Mouse (Mus musculus) ovary, adult 10 weeks (tissue): ENCODE data around the gene Lbx2. TPM values are rescaled to one million over a fixed set of nuclear protein-coding genes. Genes with fewer than 3 reads are reported as not detected.

Source experiments
- polyA plus RNA-seq: library from polyadenylated mRNA; stranded (reverse); fragments of 350-450 nt; fragmentation: Illumina TruSeq; extraction: RNeasy Lipid Tissue Mini Kit (QIAGEN cat#74804); gene quantifications from one replicate; pipeline ENCODE4 v1.2.3, GENCODE M21; 2014

Gene Lbx2
- polyA plus RNA-seq: not detected

GRCm38 (mm10) chr6:83086121-83087035 lies at the start of gene Lbx2:
Lbx2 (plus strand) TSS chr6:83086367.

GRCm38 (mm10) chr6:83054074-83054851 lies 31.9 kb upstream of the Lbx2 start, which contains the start of gene Aup1:
Aup1 (plus strand) TSS chr6:83054521.

DNA sequence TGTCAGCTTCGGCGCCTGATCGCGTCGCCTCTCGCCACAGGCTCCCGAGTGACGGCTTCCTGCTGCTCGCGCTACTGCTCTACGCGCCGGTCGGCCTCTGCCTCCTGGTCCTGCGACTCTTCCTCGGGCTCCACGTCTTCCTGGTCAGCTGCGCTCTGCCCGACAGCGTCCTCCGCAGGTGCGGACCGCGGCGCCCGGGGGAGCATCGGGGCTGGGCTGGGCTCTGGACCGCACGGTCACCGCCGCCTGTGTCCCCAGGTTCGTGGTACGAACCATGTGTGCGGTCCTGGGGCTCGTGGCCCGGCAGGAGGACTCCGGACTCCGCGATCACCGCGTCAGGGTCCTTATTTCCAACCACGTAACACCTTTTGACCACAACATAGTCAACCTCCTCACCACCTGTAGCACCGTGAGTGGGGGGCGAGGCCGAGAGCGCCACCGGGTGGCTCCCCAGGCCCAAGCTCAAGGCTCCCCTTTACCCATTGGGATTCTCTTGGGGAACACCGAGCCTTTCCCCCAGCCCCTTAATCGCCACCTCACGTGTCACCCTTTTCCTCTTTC lies 31.2 kb upstream of the Lbx2 start, which contains the start of gene Htra2:
Gene Htra2 (minus strand): TSS at position 403 of the 561 bp plus-strand sequence.

GRCm38 (mm10) chr6:83057790-83058189 lies 28.4 kb upstream of the Lbx2 start, which contains the start of gene Dqx1:
Dqx1 (plus strand) TSS chr6:83057844.

GRCm38 (mm10) chr6:83070247-83070310 lies 16.1 kb upstream of the Lbx2 start, which contains the start of gene Tlx2:
Tlx2 (minus strand) TSS chr6:83070293.

GRCm38 (mm10) chr6:83077630-83078323 lies 8.4 kb upstream of the Lbx2 start, which contains the start of gene Pcgf1:
Pcgf1 (plus strand) TSS chr6:83077869.

DNA sequence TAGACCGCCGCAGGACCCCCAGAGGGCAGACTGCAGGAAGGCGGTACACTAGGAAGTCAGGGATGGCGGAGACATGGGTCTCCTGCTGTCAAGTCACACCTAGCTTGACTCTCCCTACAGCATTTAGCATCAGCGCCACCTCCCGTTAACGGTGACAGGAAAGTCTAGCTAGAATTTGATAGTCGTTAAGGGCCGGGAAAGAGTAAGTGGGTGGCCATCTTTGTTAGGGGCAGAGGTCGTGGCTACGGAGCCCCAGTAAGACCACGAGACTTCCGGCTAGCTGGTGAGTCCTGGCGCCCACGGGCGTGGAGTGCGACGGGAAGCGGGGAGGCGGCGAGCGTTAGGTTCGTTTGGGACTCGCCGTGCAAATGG lies 15.1 kb downstream of the Lbx2 start, which contains the start of the genes Ccdc142 and Gm42688:
Gene Ccdc142 (plus strand): TSS at position 286 of the 372 bp plus-strand sequence.
Gene Gm42688 (plus strand): TSS at position 302 of the 372 bp plus-strand sequence.

GRCm38 (mm10) chr6:83108762-83109668 lies 22.8 kb downstream of the Lbx2 start, which contains the start of gene Mrpl53:
Mrpl53 (plus strand) TSS chr6:83109040.

GRCm38 (mm10) chr6:83115011-83115671 lies 29.0 kb downstream of the Lbx2 start, which contains the start of gene Mogs:
Mogs (plus strand) TSS chr6:83115496.

GRCm38 (mm10) chr6:83120930-83121862 lies 35.0 kb downstream of the Lbx2 start, which contains the start of gene Wbp1:
Wbp1 (minus strand) TSS chr6:83121559.

DNA sequence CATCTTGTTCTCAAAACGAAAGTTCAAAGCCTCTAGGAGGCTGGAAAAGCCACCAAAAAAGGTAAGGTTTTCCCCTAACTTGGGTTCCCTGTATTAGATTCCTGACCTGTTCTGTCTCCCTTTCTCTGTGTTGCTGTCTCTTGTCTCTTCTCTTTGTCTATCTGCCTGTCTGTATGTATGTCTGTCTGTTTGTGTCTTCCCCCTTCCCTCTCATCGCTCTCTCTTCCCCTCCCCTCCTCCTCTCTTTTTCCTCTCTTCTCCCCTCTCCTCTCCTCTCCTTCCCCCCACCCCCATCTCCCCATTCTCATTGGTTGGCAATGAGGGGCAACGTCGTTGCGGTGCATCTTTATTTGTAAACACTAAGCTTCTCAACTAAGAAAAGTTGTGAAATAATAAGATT lies 39.2 kb downstream of the Lbx2 start, which contains the start of gene Ino80b:
Gene Ino80b (minus strand): TSS at position 101 of the 400 bp plus-strand sequence.

DNA sequence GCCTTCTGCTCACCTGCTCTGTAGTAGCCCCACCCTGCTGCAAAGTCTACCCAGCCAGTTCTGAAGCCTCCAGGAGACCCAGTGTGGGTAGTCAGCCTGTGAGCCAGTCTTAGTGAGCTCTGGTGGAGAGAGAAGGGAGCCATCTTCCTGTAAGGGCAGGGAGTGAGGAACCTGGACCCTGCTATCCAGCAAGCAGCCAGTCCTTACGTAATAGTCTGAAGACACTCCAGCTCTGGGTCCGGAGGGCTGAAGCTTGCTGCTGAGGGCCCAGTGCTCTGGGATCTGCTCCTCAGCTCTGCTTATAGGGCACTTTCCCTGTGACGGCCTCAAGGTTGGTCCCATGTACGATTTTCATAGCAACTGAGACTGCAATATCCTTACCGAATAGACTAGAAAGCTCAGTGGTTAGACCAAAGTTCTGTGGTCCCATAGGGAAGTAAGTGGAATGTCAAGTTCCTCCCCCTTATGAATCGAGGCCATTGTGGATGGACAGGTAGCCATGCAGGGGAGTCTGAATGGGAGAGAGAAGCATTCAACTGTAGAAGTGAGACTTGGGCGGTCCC lies 48.9 kb downstream of the Lbx2 start, which contains the start of gene Rtkn:
Gene Rtkn (plus strand): TSS at position 513 of the 563 bp plus-strand sequence.

Other genes with a start within 250 kb of the Lbx2 start
- gene Sema4f, start 146.6 kb upstream of the Lbx2 start, polyA plus RNA-seq: not detected
- gene M1ap, start 139.5 kb upstream of the Lbx2 start, polyA plus RNA-seq: not detected
- gene Dok1, start 52.9 kb upstream of the Lbx2 start, polyA plus RNA-seq: not detected
- 3.5 TPM for gene Loxl3, start 52.2 kb upstream of the Lbx2 start, polyA plus RNA-seq
- gene Aup1, start 31.8 kb upstream of the Lbx2 start, polyA plus RNA-seq: 4.6 TPM
- gene Htra2, start 31.1 kb upstream of the Lbx2 start, polyA plus RNA-seq: 2.6 TPM
- not detected for gene Dqx1, start 28.5 kb upstream of the Lbx2 start, polyA plus RNA-seq
- gene Tlx2, start 16.1 kb upstream of the Lbx2 start, polyA plus RNA-seq: not detected
- 4.1 TPM for gene Pcgf1, start 8.5 kb upstream of the Lbx2 start, polyA plus RNA-seq
- not detected for gene Ccdc142, start 15.2 kb downstream of the Lbx2 start, polyA plus RNA-seq
- gene Gm42688, start 15.2 kb downstream of the Lbx2 start, polyA plus RNA-seq: 1.2 TPM
- gene Mrpl53, start 22.7 kb downstream of the Lbx2 start, polyA plus RNA-seq: 26.1 TPM
- 3.6 TPM for gene Mogs, start 29.1 kb downstream of the Lbx2 start, polyA plus RNA-seq
- 1.7 TPM for gene Wbp1, start 35.2 kb downstream of the Lbx2 start, polyA plus RNA-seq
- gene Ino80b, start 39.1 kb downstream of the Lbx2 start, polyA plus RNA-seq: not detected
- gene Rtkn, start 49.1 kb downstream of the Lbx2 start, polyA plus RNA-seq: not detected
- 0.40 TPM for gene Wdr54, start 70.0 kb downstream of the Lbx2 start, polyA plus RNA-seq
- gene 1700003E16Rik, start 70.0 kb downstream of the Lbx2 start, polyA plus RNA-seq: not detected
- 10.8 TPM for gene Dctn1, start 79.6 kb downstream of the Lbx2 start, polyA plus RNA-seq
- gene Slc4a5, start 133.5 kb downstream of the Lbx2 start, polyA plus RNA-seq: 0.34 TPM
- gene Mthfd2, start 239.5 kb downstream of the Lbx2 start, polyA plus RNA-seq: 7.9 TPM
- gene Mob1a, start 239.6 kb downstream of the Lbx2 start, polyA plus RNA-seq: 248 TPM